Mouse (Mus musculus): Measurements from ENCODE around the gene Slc25a21. TPM values are rescaled to one million over a fixed set of nuclear protein-coding genes. Genes with fewer than 3 reads are reported as not detected.
"Not testable (repeated sequence)": the region's sequence is repeated elsewhere in the genome, so short reads cannot be mapped to it uniquely, and the experiment has no call there.

Slc25a21 gene
- total and polyA plus RNA-seq, 2 experiments from 2014 or later: 0.19 to 0.29 TPM

GRCm38 (mm10) chr12:57227776-57228175, 30.5 kb upstream of the Slc25a21 start:
- WGBS: 96% methylated on average over 8 of the region's 8 CpGs
- no peak for ATAC-seq
- TF ChIP-seq CTCF (IDR thresholded peaks at IDR 0.05; ENCODE audit: low read depth): no peak

GRCm38 (mm10) chr12:57226411-57226810, 29.1 kb upstream of the Slc25a21 start:
- Histone ChIP-seq H3K4me1 (ENCODE audit: insufficient read depth) (0 out of 2 replicates have a peak, but pooled peaks cover 3% of the 10 kb centered on the region), H3K9ac (no peak overlapping the region), H3K36me3 (ENCODE audit: insufficient read depth) (no peaks in the 10 kb centered on the region), H3K27ac (ENCODE audit: low read depth, low read length) (no peak overlapping the region), H3K4me3 (ENCODE audit: low read depth, low read length) (no peak overlapping the region), H3K4me2 (ENCODE audit: low read depth) (no peak overlapping the region), H3K9me3 (ENCODE audit: low read length) (no peaks in the 10 kb centered on the region), H3K27me3 (ENCODE audit: insufficient read depth, low read length) (no peaks in the 10 kb centered on the region)
- WGBS: 87% methylated on average over 9 of the region's 9 CpGs
- ATAC-seq: no peak
- TF ChIP-seq CTCF (IDR thresholded peaks at IDR 0.05; ENCODE audit: low read depth): no peak
- DNase-seq: no peak

More at GRCm38 (mm10) chr12:57227776-57228175, 30.5 kb upstream of the Slc25a21 start:
- no peak for DNase-seq
- Histone ChIP-seq H3K36me3 (ENCODE audit: insufficient read depth) (no peaks in the 10 kb centered on the region), H3K27me3 (ENCODE audit: insufficient read depth, low read length) (no peaks in the 10 kb centered on the region), H3K27ac (ENCODE audit: low read depth, low read length) (no peak overlapping the region), H3K9me3 (ENCODE audit: low read length) (no peaks in the 10 kb centered on the region), H3K9ac (no peak overlapping the region), H3K4me3 (ENCODE audit: low read depth, low read length) (no peak overlapping the region), H3K4me2 (ENCODE audit: low read depth) (no peak overlapping the region), H3K4me1 (ENCODE audit: insufficient read depth) (0 out of 2 replicates have a peak, but pooled peaks cover 3% of the 10 kb centered on the region)

- ATAC-seq; H3K27me3 ChIP-seq (ENCODE audit: insufficient read depth, low read length); H3K4me1 ChIP-seq (ENCODE audit: insufficient read depth); H3K9me3 ChIP-seq (ENCODE audit: low read length); H3K27ac ChIP-seq (ENCODE audit: low read depth, low read length); H3K4me3 ChIP-seq (ENCODE audit: low read depth, low read length); H3K4me2 ChIP-seq (ENCODE audit: low read depth); H3K9ac ChIP-seq; H3K36me3 ChIP-seq (ENCODE audit: insufficient read depth); DNase-seq: not testable (repeated sequence)
- WGBS: 80% methylated on average over 5 of the region's 5 CpGs
These were observed 15.2 kb upstream of the Slc25a21 start for GRCm38 (mm10) chr12:57212463-57212862.

- H3K4me2 ChIP-seq (ENCODE audit: low read depth): peak overlapping the region; percentile 57
- H3K9me3 ChIP-seq (ENCODE audit: low read length): no peaks in the 10 kb centered on the region
- DNase-seq (peak; percentile 35), ATAC-seq (peak; percentile 80)
- no peaks in the 10 kb centered on the region for H3K36me3 ChIP-seq (ENCODE audit: insufficient read depth)
- H3K27ac ChIP-seq (ENCODE audit: low read depth, low read length): no peak overlapping the region
- peak overlapping the region; percentile 32 for H3K4me3 ChIP-seq (ENCODE audit: low read depth, low read length)
- peaks cover 4% of the 10 kb centered on the region; the same call in 1 of the 2 replicates for H3K4me1 ChIP-seq (ENCODE audit: insufficient read depth)
- 7% methylated on average over 30 of the region's 30 CpGs for WGBS
- H3K27me3 ChIP-seq (ENCODE audit: insufficient read depth, low read length): no peaks in the 10 kb centered on the region; the same call in 1 of the 2 replicates
- peak overlapping the region; percentile 36 for H3K9ac ChIP-seq
- no peak for TF ChIP-seq CTCF (IDR thresholded peaks at IDR 0.05; ENCODE audit: low read depth)
These were observed 14.4 kb upstream of the Slc25a21 start for GRCm38 (mm10) chr12:57211353-57212311.

GRCm38 (mm10) chr12:57204276-57204851, 7.1 kb upstream of the Slc25a21 start:
- no peak for ATAC-seq
- no peak overlapping the region for H3K4me2 ChIP-seq (ENCODE audit: low read depth)
- 91% methylated on average over 4 of the region's 4 CpGs for WGBS
- H3K4me3 ChIP-seq (ENCODE audit: low read depth, low read length): no peak overlapping the region
- H3K4me1 ChIP-seq (ENCODE audit: insufficient read depth): no peaks in the 10 kb centered on the region
- no peaks in the 10 kb centered on the region for H3K27me3 ChIP-seq (ENCODE audit: insufficient read depth, low read length)
- TF ChIP-seq CTCF (IDR thresholded peaks at IDR 0.05; ENCODE audit: low read depth): no peak
- no peak overlapping the region for H3K27ac ChIP-seq (ENCODE audit: low read depth, low read length)
- no peaks in the 10 kb centered on the region for H3K36me3 ChIP-seq (ENCODE audit: insufficient read depth)
- DNase-seq: no peak
- no peak overlapping the region for H3K9ac ChIP-seq
- no peaks in the 10 kb centered on the region for H3K9me3 ChIP-seq (ENCODE audit: low read length)

DNA sequence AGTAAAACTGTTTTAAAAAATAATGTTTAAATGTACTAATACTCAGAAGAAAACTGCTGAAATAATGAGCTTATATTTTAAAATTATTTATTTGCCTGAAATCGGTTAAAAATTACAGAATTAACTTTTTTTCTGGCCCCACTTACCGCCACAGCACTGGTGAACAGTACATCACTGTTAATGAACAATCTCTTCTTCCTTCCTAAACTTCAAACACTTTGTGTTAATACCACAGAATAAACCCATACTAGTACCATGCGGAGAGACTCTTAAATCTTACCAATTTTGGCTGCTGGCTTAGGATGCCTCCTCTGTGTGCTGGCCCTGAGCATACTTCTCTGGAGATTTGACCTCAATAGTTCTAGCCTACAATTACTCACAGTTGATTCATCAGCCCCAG, 4.6 kb upstream of the Slc25a21 start:
- Histone ChIP-seq H3K4me3 (ENCODE audit: low read depth, low read length) (no peak overlapping the region), H3K4me1 (ENCODE audit: insufficient read depth) (no peaks in the 10 kb centered on the region; the same call in 1 of the 2 replicates), H3K36me3 (ENCODE audit: insufficient read depth) (no peaks in the 10 kb centered on the region), H3K4me2 (ENCODE audit: low read depth) (no peak overlapping the region), H3K9me3 (ENCODE audit: low read length) (no peaks in the 10 kb centered on the region), H3K27ac (ENCODE audit: low read depth, low read length) (no peak overlapping the region), H3K9ac (no peak overlapping the region), H3K27me3 (ENCODE audit: insufficient read depth, low read length) (peaks cover 11% of the 10 kb centered on the region)
- DNase-seq (no peak), ATAC-seq (no peak)
- no peak for TF ChIP-seq CTCF (IDR thresholded peaks at IDR 0.05; ENCODE audit: low read depth)
- WGBS: 93% methylated on average over 3 of the region's 3 CpGs

DNA sequence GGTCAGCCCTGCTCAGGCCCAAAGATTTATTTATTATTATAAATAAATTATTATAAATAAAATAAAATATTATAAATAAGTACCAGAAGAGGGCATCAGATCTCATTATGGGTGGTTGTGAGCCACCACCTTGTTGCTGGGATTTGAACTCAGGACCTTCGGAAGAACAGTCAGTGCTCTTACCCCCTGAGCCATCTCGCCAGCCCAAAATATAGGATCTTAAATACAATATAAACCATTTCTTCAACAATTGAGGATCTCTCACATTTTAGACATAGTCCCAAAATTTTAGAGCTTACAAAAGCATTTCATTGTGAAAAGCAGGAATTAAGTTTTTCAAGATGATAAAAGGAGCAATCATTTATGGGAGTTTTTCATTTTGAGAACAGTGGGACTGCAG, 2.2 kb upstream of the Slc25a21 start:
- DNase-seq (no peak), ATAC-seq (no peak)
- no peak overlapping the region for H3K4me3 ChIP-seq (ENCODE audit: low read depth, low read length)
- no peak overlapping the region for H3K9ac ChIP-seq
- H3K4me2 ChIP-seq (ENCODE audit: low read depth): no peak overlapping the region
- TF ChIP-seq CTCF (IDR thresholded peaks at IDR 0.05; ENCODE audit: low read depth): no peak
- no peak overlapping the region for H3K27ac ChIP-seq (ENCODE audit: low read depth, low read length)
- H3K9me3 ChIP-seq (ENCODE audit: low read length): no peaks in the 10 kb centered on the region
- no peaks in the 10 kb centered on the region; the same call in 1 of the 2 replicates for H3K4me1 ChIP-seq (ENCODE audit: insufficient read depth)
- WGBS: 97% methylated on average over 2 of the region's 2 CpGs
- H3K27me3 ChIP-seq (ENCODE audit: insufficient read depth, low read length): peaks cover 14% of the 10 kb centered on the region
- H3K36me3 ChIP-seq (ENCODE audit: insufficient read depth): no peaks in the 10 kb centered on the region

All from forebrain, postnatal 0 days (tissue).